ENCODE assay signal across 8 mouse cellular contexts in the genomic region with DNA sequence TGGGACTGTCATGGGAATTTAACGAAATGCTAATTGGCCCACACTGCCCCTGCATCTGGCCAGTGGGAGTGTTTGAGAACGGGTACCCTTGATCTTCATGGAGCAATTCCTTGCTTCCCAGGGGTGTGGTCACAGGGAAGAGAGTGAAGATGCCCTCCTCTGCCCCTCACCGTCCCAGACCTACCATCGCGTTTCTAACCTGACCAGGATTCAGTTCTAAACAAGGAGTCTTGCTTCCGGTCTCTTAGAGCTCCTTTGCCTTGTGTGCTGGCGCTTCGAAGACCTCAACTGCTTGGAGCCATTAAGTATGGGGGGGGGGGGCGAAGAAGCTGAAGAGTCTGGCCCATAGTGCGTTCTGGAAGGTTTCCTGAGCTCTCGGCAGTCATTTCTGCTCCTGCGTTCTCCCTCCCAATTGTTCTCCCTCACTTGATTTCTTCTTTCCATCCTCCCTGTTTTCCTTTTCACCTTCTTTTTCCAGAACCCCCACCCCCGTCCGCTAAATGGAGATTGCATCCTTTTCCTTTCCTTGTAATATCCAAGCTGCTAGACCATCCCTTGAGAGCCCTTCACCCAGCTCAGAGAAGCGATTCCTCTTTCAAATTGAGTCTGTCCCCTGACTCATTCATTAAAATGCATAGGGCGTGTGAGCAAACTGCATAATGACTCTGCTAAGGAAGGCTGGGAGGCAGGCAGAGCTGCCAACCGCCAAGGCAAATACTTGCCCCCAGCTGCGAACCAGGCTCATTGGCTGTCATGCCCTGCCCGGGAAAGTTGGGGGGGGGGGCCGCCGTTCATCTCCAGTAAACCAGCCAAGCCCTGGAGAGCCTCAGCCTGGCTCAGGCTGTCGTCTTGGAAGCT. TPM values are rescaled to one million over a fixed set of nuclear protein-coding genes. Genes with fewer than 3 reads are reported as not detected.
A peak's percentile ranks its signal among the peaks of the same experiment; 100 is the strongest.
DNase-seq lines count a peak whose midpoint lies in the region; ATAC-seq and TF ChIP-seq lines count a peak whose summit lies in the region.

No protein-coding gene starts in this region.

- no peak for TF ChIP-seq CTCF in cerebellum, adult 2 months (IDR thresholded peaks at IDR 0.05; ENCODE audit: borderline replicate concordance, insufficient read depth, low read depth, low read length)

- peak overlapping the region; percentile 5 to 18; a peak in 2 of 4 replicates for H3K4me3 ChIP-seq in ES-E14 (ENCODE audit: insufficient read depth in 1 of 2, low read depth in 1 of 2, low read length in 2 of 2, poor library complexity in 1 of 2, severe bottlenecking in 1 of 2)
- no peak overlapping the region for H3K4me3 ChIP-seq in cerebellum, adult 2 months (replicated peaks; ENCODE audit: insufficient read depth, low read depth, low read length)
- H3K4me3 ChIP-seq in limb, embryonic 13.5 days: no peak overlapping the region
- H3K4me3 ChIP-seq in neural tube, embryonic 14.5 days (ENCODE audit: low read depth, low read length): no peak overlapping the region

- no peaks in the 10 kb centered on the region for H3K27me3 ChIP-seq in cerebellum, adult 2 months (ENCODE audit: control insufficient read depth, insufficient read depth, low read length)
- H3K27me3 ChIP-seq in limb, embryonic 13.5 days: no peaks in the 10 kb centered on the region
- H3K27me3 ChIP-seq in neural tube, embryonic 14.5 days (ENCODE audit: control insufficient read depth, insufficient read depth, low read length): no peaks in the 10 kb centered on the region

- peak overlapping the region; percentile 42 for H3K4me2 ChIP-seq in limb, embryonic 13.5 days (replicated peaks)
- H3K4me2 ChIP-seq in neural tube, embryonic 14.5 days (ENCODE audit: low read depth, low read length): peak overlapping the region; percentile 36; the same call in 1 of the 2 replicates

- H3K9ac ChIP-seq in ES-E14 (ENCODE audit: insufficient read depth, low read depth, low read length, poor library complexity, severe bottlenecking): no peak overlapping the region
- H3K9ac ChIP-seq in limb, embryonic 13.5 days: no peak overlapping the region
- H3K9ac ChIP-seq in neural tube, embryonic 14.5 days (replicated peaks; ENCODE audit: low read depth, low read length): 0 out of 2 replicates have a peak overlapping the region, but pooled peaks have one; percentile 7

- H3K4me1 ChIP-seq in ES-E14 (ENCODE audit: control insufficient read depth in 2 of 2, insufficient read depth in 2 of 2, low read length in 2 of 2, poor library complexity in 1 of 2): peaks cover 7 to 25% of the 10 kb centered on the region in 2 experiments; a peak in 3 of 4 replicates
- peaks cover 24% of the 10 kb centered on the region for H3K4me1 ChIP-seq in cerebellum, adult 2 months (ENCODE audit: control insufficient read depth, insufficient read depth, low read length)
- peaks cover 41% of the 10 kb centered on the region for H3K4me1 ChIP-seq in limb, embryonic 13.5 days
- peaks cover 27% of the 10 kb centered on the region for H3K4me1 ChIP-seq in neural tube, embryonic 14.5 days (ENCODE audit: control insufficient read depth, insufficient read depth, low read length)

- peak; percentile 26; the same call in 1 of the 2 replicates for ATAC-seq in limb, embryonic 13.5 days (ENCODE audit: low FRiP score, low read depth)
- ATAC-seq in neural tube, embryonic 14.5 days (ENCODE audit: low read depth): peak; percentile 86

- no peaks in the 10 kb centered on the region; the same call in 1 of the 2 replicates for H3K36me3 ChIP-seq in ES-E14 (ENCODE audit: control insufficient read depth, insufficient read depth, low read length, poor library complexity, severe bottlenecking)
- 0 out of 2 replicates have a peak, but pooled peaks cover 5% of the 10 kb centered on the region for H3K36me3 ChIP-seq in limb, embryonic 13.5 days
- no peaks in the 10 kb centered on the region for H3K36me3 ChIP-seq in neural tube, embryonic 14.5 days (ENCODE audit: control insufficient read depth, insufficient read depth, low read length)

- in situ Hi-C loops in ES-E14 (cut with MboI; ENCODE audit: low sequenced_read_pairs in 2 of 2, unreplicated experiment in 2 of 2): no loop called here

- H3K9me3 ChIP-seq in ES-E14 (ENCODE audit: control insufficient read depth, insufficient read depth, low read depth, low read length): no peaks in the 10 kb centered on the region
- H3K9me3 ChIP-seq in limb, embryonic 13.5 days: no peaks in the 10 kb centered on the region
- H3K9me3 ChIP-seq in neural tube, embryonic 14.5 days (ENCODE audit: control insufficient read depth, low read length): no peaks in the 10 kb centered on the region

- H3K27ac ChIP-seq in ES-E14 (ENCODE audit: insufficient read depth, low read depth, low read length, poor library complexity, severe bottlenecking): peak overlapping the region; percentile 69
- H3K27ac ChIP-seq in cerebellum, adult 2 months (ENCODE audit: insufficient read depth, low read length): peak overlapping the region; percentile 32; the same call in 1 of the 2 replicates
- peak overlapping the region; percentile 90; the same call in 1 of the 2 replicates for H3K27ac ChIP-seq in limb, embryonic 13.5 days
- peak overlapping the region; percentile 87 for H3K27ac ChIP-seq in neural tube, embryonic 14.5 days (ENCODE audit: low read depth, low read length)

- no peak for DNase-seq in ES-E14 (ENCODE audit: low read depth, low spot score)
- peak in 1 of 2 experiments; percentile 55 for DNase-seq in cerebellum, adult 2 months
- DNase-seq in frontal cortex, adult 2 months (ENCODE audit: extremely low spot score in 1 of 2, low spot score in 1 of 2): peak; percentile 58 to 80
- peak; percentile 48 for DNase-seq in kidney, adult 11 months
- no peak for DNase-seq in testis, postnatal 14 days (ENCODE audit: low spot score)
- no peak for DNase-seq in lung, postnatal 10 days

- TF ChIP-seq POLR2A in cerebellum, adult 2 months (IDR thresholded peaks at IDR 0.05; ENCODE audit: borderline replicate concordance, insufficient read depth, low read length): no peak

- 37% methylated on average over 22 of the region's 22 CpGs for WGBS in cerebellum, adult 2 months
- WGBS in limb, embryonic 13.5 days: 12% methylated on average over 22 of the region's 22 CpGs
- 5% methylated on average over 22 of the region's 22 CpGs for WGBS in neural tube, embryonic 14.5 days

TF ChIP-seq in ES-E14, 5 proteins besides CTCF, POLR2A, EP300 and RAD21:
- TF ChIP-seq MAFK (IDR thresholded peaks at IDR 0.05; ENCODE audit: insufficient read depth, low read depth, low read length) (no peak), ZC3H11A (IDR thresholded peaks at IDR 0.05; ENCODE audit: borderline replicate concordance, low read depth, low read length) (no peak), HCFC1 (IDR thresholded peaks at IDR 0.05; ENCODE audit: borderline replicate concordance, insufficient read depth, low read length) (no peak), CHD2 (IDR thresholded peaks at IDR 0.05; ENCODE audit: low read depth, low read length) (no peak), ZNF384 (IDR thresholded peaks at IDR 0.05; ENCODE audit: low read depth, low read length) (no peak)
TF ChIP-seq in ES-E14: peak in this region for 0.

RNA-seq across cellular contexts. Expression of a gene that starts 42.0 kb away (rescaled TPM):
- 32.4 and 41.6 TPM in 2 replicates for total RNA-seq in ES-E14 (2012; rRNA removed)
- polyA plus RNA-seq in cerebellum, adult 2 months (2012; rRNA removed): 882 and 1,083 TPM in 2 replicates
- polyA plus RNA-seq in frontal cortex, adult 2 months (2012; rRNA removed): 222 and 304 TPM in 2 replicates
- polyA plus RNA-seq in limb, embryonic 13.5 days (2015; fragmentation: Nextera tagmentation; extraction: Ambion mirVana): 108 TPM in 2 replicates
- 97.4 and 112 TPM in 2 replicates for polyA plus RNA-seq in neural tube, embryonic 14.5 days (2014; fragmentation: Nextera tagmentation; extraction: Ambion mirVana)

RNA-seq across cellular contexts. Expression of a gene that starts 53.0 kb away (rescaled TPM):
- total RNA-seq in ES-E14 (2012; rRNA removed): 0.32 and 0.49 TPM in 2 replicates
- polyA plus RNA-seq in cerebellum, adult 2 months (2012; rRNA removed): 7.3 and 9.9 TPM in 2 replicates
- polyA plus RNA-seq in frontal cortex, adult 2 months (2012; rRNA removed): 3.7 and 4.4 TPM in 2 replicates
- not detected in 2 replicates for polyA plus RNA-seq in limb, embryonic 13.5 days (2015; fragmentation: Nextera tagmentation; extraction: Ambion mirVana)
- 2.2 and 3.3 TPM in 2 replicates for polyA plus RNA-seq in neural tube, embryonic 14.5 days (2014; fragmentation: Nextera tagmentation; extraction: Ambion mirVana)

Comparison
In these comparisons a context has a peak if more than half of its experiments do, and no peak if none do; other contexts are left out.
1. DNase-seq: peak in frontal cortex, adult 2 months (2 of 2) and kidney, adult 11 months (single experiment); none in ES-E14 (single experiment), testis, postnatal 14 days (single experiment) and lung, postnatal 10 days (single experiment).
2. H3K27ac ChIP-seq: peak in every context shown above with its lines; median percentile 90 in limb, embryonic 13.5 days; 87 in neural tube, embryonic 14.5 days; 69 in ES-E14; 32 in cerebellum, adult 2 months.
3. H3K4me3 ChIP-seq: peak in ES-E14 (2 of 2); none in cerebellum, adult 2 months (single experiment), limb, embryonic 13.5 days (single experiment) and neural tube, embryonic 14.5 days (single experiment).